Mouse (Mus musculus): ENCODE data around the gene Rnf111. TPM values are rescaled to one million over a fixed set of nuclear protein-coding genes. Genes with fewer than 3 reads are reported as not detected.
"Not testable (repeated sequence)": the region's sequence is repeated elsewhere in the genome, so short reads cannot be mapped to it uniquely, and the experiment has no call there.

The Rnf111 gene
- 10 to 100 TPM; 41.6 to 43.8 TPM for total RNA-seq (2021)

GRCm38 (mm10) chr9:70503626-70504041, at the start of gene Rnf111:
Rnf111 (minus strand) TSS chr9:70503725.
- DNase-seq, result peak; percentile 96

GRCm38 (mm10) chr9:70552233-70552632, 48.7 kb upstream of the Rnf111 start:
- DNase-seq, result not testable (repeated sequence)

GRCm38 (mm10) chr9:70551524-70551923, 48.0 kb upstream of the Rnf111 start:
- DNase-seq, result no peak

GRCm38 (mm10) chr9:70548304-70548703, 44.8 kb upstream of the Rnf111 start:
- no peak for DNase-seq

GRCm38 (mm10) chr9:70546576-70546975, 43.1 kb upstream of the Rnf111 start:
- not testable (repeated sequence) for DNase-seq

GRCm38 (mm10) chr9:70544831-70545230, 41.3 kb upstream of the Rnf111 start:
- DNase-seq, result no peak

- no peak for DNase-seq
Measured at GRCm38 (mm10) chr9:70543985-70544384, 40.5 kb upstream of the Rnf111 start.

GRCm38 (mm10) chr9:70543048-70543880, 39.7 kb upstream of the Rnf111 start:
- DNase-seq, result no peak

GRCm38 (mm10) chr9:70542305-70543041, 38.9 kb upstream of the Rnf111 start, which contains the start of gene Sltm:
Sltm (plus strand) TSS chr9:70542754.
- DNase-seq, result peak; percentile 98 to 99

- DNase-seq, result no peak
Measured at GRCm38 (mm10) chr9:70541584-70541983, 38.1 kb upstream of the Rnf111 start.

- no peak for DNase-seq
Measured at GRCm38 (mm10) chr9:70533328-70533727, 29.8 kb upstream of the Rnf111 start.

- no peak for DNase-seq
Measured at GRCm38 (mm10) chr9:70524366-70524765, 20.8 kb upstream of the Rnf111 start.

GRCm38 (mm10) chr9:70523813-70524212, 20.3 kb upstream of the Rnf111 start:
- DNase-seq, result no peak

- DNase-seq, result no peak
Measured at GRCm38 (mm10) chr9:70520651-70521050, 17.1 kb upstream of the Rnf111 start.

GRCm38 (mm10) chr9:70511681-70512080, 8.2 kb upstream of the Rnf111 start:
- no peak for DNase-seq

GRCm38 (mm10) chr9:70510998-70511583, 7.6 kb upstream of the Rnf111 start:
- DNase-seq, result no peak

- DNase-seq, result no peak
Measured at GRCm38 (mm10) chr9:70509906-70510525, 6.5 kb upstream of the Rnf111 start.

- DNase-seq, result no peak
Measured at GRCm38 (mm10) chr9:70506787-70507186, 3.3 kb upstream of the Rnf111 start.

GRCm38 (mm10) chr9:70506186-70506585, 2.7 kb upstream of the Rnf111 start:
- DNase-seq, result no peak

GRCm38 (mm10) chr9:70503015-70503603, 416 bp downstream of the Rnf111 start:
- peak in 1 of 2 experiments; percentile 54 for DNase-seq

GRCm38 (mm10) chr9:70502284-70503014, 1.1 kb downstream of the Rnf111 start:
- DNase-seq, result no peak
